Mouse (Mus musculus) liver, postnatal 0 days (tissue): ENCODE measurements around the gene Neu1. TPM values are rescaled to one million over a fixed set of nuclear protein-coding genes. Genes with fewer than 3 reads are reported as not detected.

Experiments
- ATAC-seq: fragments of 200-750 bp; cut with Nextera tagmentation; 2 replicates; pipeline ENCODE4 v1.8.0; 2017; ENCODE audit warnings: mild to moderate bottlenecking, moderate library complexity
- DNase-seq: peaks from one replicate; pipeline ENCODE4 v3.0.0-alpha.2; 2016
- H3K27ac ChIP-seq: fragments of 300-500 bp; sonication (generic); 2 replicates; pipeline ENCODE4 v1.5.1; 2014; ENCODE audit warnings: antibody characterized with exemption, moderate library complexity, mild to moderate bottlenecking, low read depth
- H3K27me3 ChIP-seq: fragments of 300-500 bp; sonication (generic); 2 replicates; pipeline ENCODE4 v1.6.1; 2014; ENCODE audit warnings: low read length, control low read depth, mixed read lengths; ENCODE audit not compliant: insufficient read depth
- H3K36me3 ChIP-seq: fragments of 300-500 bp; sonication (generic); replicated peaks from 2 replicates; pipeline ENCODE4 v1.6.1; 2014; ENCODE audit warnings: mild to moderate bottlenecking, control low read depth, low read length, moderate library complexity, mixed read lengths; ENCODE audit not compliant: insufficient read depth
- H3K4me1 ChIP-seq: fragments of 300-500 bp; sonication (generic); 2 replicates; pipeline ENCODE4 v1.6.1; 2014; ENCODE audit warnings: antibody characterized with exemption, mild to moderate bottlenecking, control low read depth; ENCODE audit not compliant: insufficient read depth
- H3K4me2 ChIP-seq: fragments of 300-500 bp; sonication (generic); 2 replicates; pipeline ENCODE4 v1.6.1; 2014; ENCODE audit warnings: low read depth, mild to moderate bottlenecking, low read length, moderate library complexity, mixed read lengths
- H3K4me3 ChIP-seq: fragments of 300-500 bp; sonication (generic); 2 replicates; pipeline ENCODE4 v1.5.1; 2014; ENCODE audit warnings: low read depth, low read length
- H3K9ac ChIP-seq: fragments of 300-500 bp; sonication (generic); replicated peaks from 2 replicates; pipeline ENCODE4 v1.6.1; 2014; ENCODE audit warnings: mild to moderate bottlenecking, moderate library complexity
- H3K9me3 ChIP-seq: fragments of 300-500 bp; sonication (generic); 2 replicates; pipeline ENCODE4 v1.6.1; 2016; ENCODE audit warnings: mild to moderate bottlenecking, control low read depth, low read length, mixed read lengths
- CTCF ChIP-seq: sonication (generic); IDR thresholded peaks from 2 replicates; pipeline ENCODE4 v1.5.1; 2016; ENCODE audit warnings: antibody characterized with exemption, low read depth
- EP300 ChIP-seq: IDR thresholded peaks from 2 replicates; pipeline ENCODE4 v1.6.1; 2016; ENCODE audit warnings: antibody characterized with exemption, low read depth, mild to moderate bottlenecking
- WGBS: fragments of 180-500 bp; shearing (Covaris S2); extraction: QIAGEN DNeasy Blood & Tissue Kit; methylation state at CpG from one replicate; pipeline ENCODE4 v1.1.7; 2014; ENCODE audit not compliant: insufficient replicate concordance; 5-methylcytosine and 5-hydroxymethylcytosine counted together
- polyA plus RNA-seq: library from polyadenylated mRNA; unstranded; fragments of >200 nt; fragmentation: Nextera tagmentation; extraction: Ambion mirVana; gene quantifications from 2 replicates; pipeline ENCODE4 v1.2.1, GENCODE M21; 2015

Gene Neu1
- polyA plus RNA-seq, 1 experiment from 2014 or later, result 35.6 TPM

DNA sequence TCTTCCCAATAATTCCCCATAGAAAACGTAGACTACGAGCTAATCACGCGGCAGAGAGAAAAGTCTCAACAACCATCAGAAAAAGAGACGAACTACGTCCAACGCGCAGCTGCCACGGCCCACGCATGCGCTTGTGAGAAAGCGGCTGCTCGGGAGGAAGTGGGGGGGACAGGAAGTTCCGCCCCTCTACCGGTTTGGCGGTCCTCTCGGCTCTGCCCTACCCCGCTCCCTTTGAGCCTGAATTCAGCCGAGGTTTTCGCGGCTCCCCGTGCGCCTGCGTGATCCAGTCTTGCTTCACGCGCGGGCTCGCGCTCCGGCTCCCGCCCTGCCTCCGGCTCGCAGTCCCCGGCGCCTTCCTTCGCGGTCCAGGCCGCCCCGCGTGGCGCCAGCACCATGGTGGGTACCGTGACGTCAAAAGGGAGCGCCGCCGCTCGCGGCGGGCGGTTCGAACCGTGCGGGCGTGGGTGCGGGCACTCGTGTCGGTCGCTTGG, 50.7 kb downstream of the Neu1 start, which contains the start of gene Lsm2:
Gene Lsm2 (plus strand): TSS at position 173 of the 491 bp plus-strand sequence.
- Histone ChIP-seq H3K36me3 (peaks cover 14% of the 10 kb centered on the region), H3K27ac (peak within 1 kb of the TSS; percentile 91), H3K27me3 (no peaks in the 10 kb centered on the region), H3K9ac (peak within 1 kb of the TSS; percentile 80), H3K4me1 (peaks cover 15% of the 10 kb centered on the region), H3K4me2 (peak within 1 kb of the TSS; percentile 81), H3K4me3 (peak within 1 kb of the TSS; percentile 71), H3K9me3 (no peaks in the 10 kb centered on the region)
- TF ChIP-seq CTCF (peak; percentile 20; the same call in 1 of the 2 replicates), EP300 (no peak)
- DNase-seq (peak; percentile 92), ATAC-seq (peak; percentile 92)
- WGBS, result under 1% methylated on average over 52 of the region's 58 CpGs

DNA sequence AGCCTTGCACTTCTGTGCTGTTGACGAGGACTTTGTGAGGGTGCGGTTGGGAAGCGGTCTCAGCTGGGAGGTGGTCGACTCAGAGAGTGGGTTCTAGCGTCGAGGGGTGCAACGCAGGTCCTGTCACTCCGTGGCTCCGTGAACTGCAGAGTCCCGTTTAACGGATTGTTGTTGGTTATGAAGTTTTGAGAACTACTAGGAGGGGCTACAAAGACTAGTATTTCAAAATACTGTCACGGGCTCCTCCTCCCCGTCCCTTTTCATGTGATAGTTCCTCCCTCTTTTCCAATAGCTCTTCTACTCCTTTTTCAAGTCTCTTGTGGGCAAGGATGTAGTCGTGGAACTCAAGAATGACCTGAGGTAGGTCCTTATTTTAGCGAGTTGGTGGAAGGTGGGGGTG, 51.3 kb downstream of the Neu1 start:
- Histone ChIP-seq H3K9ac (peak overlapping the region; percentile 80), H3K4me3 (peak overlapping the region; percentile 71), H3K9me3 (no peaks in the 10 kb centered on the region), H3K4me1 (peaks cover 15% of the 10 kb centered on the region), H3K27ac (peak overlapping the region; percentile 91), H3K27me3 (no peaks in the 10 kb centered on the region), H3K36me3 (peaks cover 14% of the 10 kb centered on the region), H3K4me2 (peak overlapping the region; percentile 81)
- no peak for TF ChIP-seq EP300
- TF ChIP-seq CTCF, result no peak
- ATAC-seq (peak; percentile 16), DNase-seq (no peak)
- under 1% methylated on average over 15 of the region's 15 CpGs for WGBS

- no peak overlapping the region for H3K4me3 ChIP-seq
- TF ChIP-seq CTCF (peak; percentile 83), EP300 (no peak)
- H3K36me3 ChIP-seq, result peaks cover 17% of the 10 kb centered on the region
- no peak for ATAC-seq
- H3K4me2 ChIP-seq, result no peak overlapping the region
- H3K9me3 ChIP-seq, result no peaks in the 10 kb centered on the region
- WGBS, result 73% methylated on average over 2 of the region's 2 CpGs
- no peak overlapping the region for H3K9ac ChIP-seq
- peaks cover 15% of the 10 kb centered on the region for H3K4me1 ChIP-seq
- H3K27me3 ChIP-seq, result no peaks in the 10 kb centered on the region
- no peak for DNase-seq
- H3K27ac ChIP-seq, result no peak overlapping the region
Measured at GRCm38 (mm10) chr17:34984218-34984617, 53.2 kb downstream of the Neu1 start.

Other genes with a start within 250 kb of the Neu1 start
- 151 and 198 TPM in 2 replicates for gene C4b, start 187.4 kb upstream of the Neu1 start, polyA plus RNA-seq
- gene Cyp21a1, start 126.7 kb upstream of the Neu1 start, polyA plus RNA-seq, result not detected in 2 replicates
- gene Stk19, start 94.3 kb upstream of the Neu1 start, polyA plus RNA-seq, result 12.6 and 13.1 TPM in 2 replicates
- gene Dxo, start 94.2 kb upstream of the Neu1 start, polyA plus RNA-seq, result 17.6 and 19.2 TPM in 2 replicates
- 14.1 and 15.4 TPM in 2 replicates for gene Skiv2l, start 81.0 kb upstream of the Neu1 start, polyA plus RNA-seq
- 26.1 and 26.5 TPM in 2 replicates for gene Nelfe, start 80.9 kb upstream of the Neu1 start, polyA plus RNA-seq
- 744 and 847 TPM in 2 replicates for gene Cfb, start 68.7 kb upstream of the Neu1 start, polyA plus RNA-seq
- gene Zbtb12, start 51.8 kb upstream of the Neu1 start, polyA plus RNA-seq, result 0.33 and 0.46 TPM in 2 replicates
- 0.25 TPM in 1 of 2 replicates, not detected in the other for gene Gm20547, start 49.2 kb upstream of the Neu1 start, polyA plus RNA-seq
- gene C2, start 33.0 kb upstream of the Neu1 start, polyA plus RNA-seq, result 35.7 and 37.3 TPM in 2 replicates
- 11.1 TPM in 2 replicates for gene Ehmt2, start 32.8 kb upstream of the Neu1 start, polyA plus RNA-seq
- gene Slc44a4, start 16.8 kb upstream of the Neu1 start, polyA plus RNA-seq, result 3.5 and 3.6 TPM in 2 replicates
- 0.06 and 0.12 TPM in 2 replicates for gene Hspa1b, start 28.0 kb downstream of the Neu1 start, polyA plus RNA-seq
- 0.28 TPM in 1 of 2 replicates, not detected in the other for gene Gm20481, start 38.7 kb downstream of the Neu1 start, polyA plus RNA-seq
- gene Hspa1a, start 40.9 kb downstream of the Neu1 start, polyA plus RNA-seq, result 0.46 and 0.59 TPM in 2 replicates
- gene Hspa1l, start 41.5 kb downstream of the Neu1 start, polyA plus RNA-seq, result 0.18 TPM in 1 of 2 replicates, not detected in the other
- 69.8 and 76.7 TPM in 2 replicates for gene Lsm2, start 50.6 kb downstream of the Neu1 start, polyA plus RNA-seq
- 38.0 and 43.8 TPM in 2 replicates for gene Vars, start 69.7 kb downstream of the Neu1 start, polyA plus RNA-seq
- 0.09 and 0.12 TPM in 2 replicates for gene Vwa7, start 85.3 kb downstream of the Neu1 start, polyA plus RNA-seq
- 3.3 and 4.1 TPM in 2 replicates for gene Sapcd1, start 96.8 kb downstream of the Neu1 start, polyA plus RNA-seq
- gene Msh5, start 115.5 kb downstream of the Neu1 start, polyA plus RNA-seq, result 3.8 and 4.2 TPM in 2 replicates
- gene Clic1, start 118.7 kb downstream of the Neu1 start, polyA plus RNA-seq, result 98.6 and 102 TPM in 2 replicates
- gene Ddah2, start 127.8 kb downstream of the Neu1 start, polyA plus RNA-seq, result 15.8 and 17.2 TPM in 2 replicates
- gene Ly6g6c, start 134.1 kb downstream of the Neu1 start, polyA plus RNA-seq, result 0.32 and 0.49 TPM in 2 replicates
- gene Mpig6b, start 134.9 kb downstream of the Neu1 start, polyA plus RNA-seq, result 6.5 and 7.1 TPM in 2 replicates
- 0.19 TPM in 1 of 2 replicates, not detected in the other for gene Ly6g6e, start 145.6 kb downstream of the Neu1 start, polyA plus RNA-seq
- 0.54 and 0.60 TPM in 2 replicates for gene Ly6g6d, start 146.8 kb downstream of the Neu1 start, polyA plus RNA-seq
- gene Ly6g6f, start 154.4 kb downstream of the Neu1 start, polyA plus RNA-seq, result 4.0 and 5.3 TPM in 2 replicates
- 47.3 and 49.3 TPM in 2 replicates for gene Abhd16a, start 158.0 kb downstream of the Neu1 start, polyA plus RNA-seq
- gene Ly6g5c, start 177.0 kb downstream of the Neu1 start, polyA plus RNA-seq, result not detected in 2 replicates
- gene Ly6g5b, start 184.2 kb downstream of the Neu1 start, polyA plus RNA-seq, result 0.32 and 0.67 TPM in 2 replicates
- gene Gpank1, start 190.2 kb downstream of the Neu1 start, polyA plus RNA-seq, result 8.1 and 9.6 TPM in 2 replicates
- gene Csnk2b, start 190.8 kb downstream of the Neu1 start, polyA plus RNA-seq, result 120 and 131 TPM in 2 replicates
- 4.4 and 4.8 TPM in 2 replicates for gene D17H6S53E, start 195.1 kb downstream of the Neu1 start, polyA plus RNA-seq
- gene Apom, start 200.8 kb downstream of the Neu1 start, polyA plus RNA-seq, result 1,209 and 1,216 TPM in 2 replicates
- 16.5 and 19.7 TPM in 2 replicates for gene Bag6, start 203.9 kb downstream of the Neu1 start, polyA plus RNA-seq
- gene Prrc2a, start 233.6 kb downstream of the Neu1 start, polyA plus RNA-seq, result 28.0 and 32.9 TPM in 2 replicates
- gene Aif1, start 244.8 kb downstream of the Neu1 start, polyA plus RNA-seq, result 34.1 and 39.1 TPM in 2 replicates